Mouse (Mus musculus) ES-Bruce4 (cell line): Measurements from ENCODE around the gene Zscan20.

Source experiments
- CTCF ChIP-seq: IDR thresholded peaks from one replicate; pipeline ENCODE4 v1.8.1; 2011; ENCODE audit warnings: low read depth, low read length
- EP300 ChIP-seq: IDR thresholded peaks from 2 replicates; pipeline ENCODE4 v1.6.1; 2011; ENCODE audit warnings: low read depth, low read length; ENCODE audit not compliant: insufficient read depth
- POLR2A ChIP-seq: IDR thresholded peaks from one replicate; pipeline ENCODE4 v1.8.1; 2011; ENCODE audit warnings: low read length; ENCODE audit not compliant: insufficient read depth

- TF ChIP-seq POLR2A (no peak), CTCF (no peak), EP300 (no peak)
These were observed 44.8 kb upstream of the Zscan20 start, which contains the start of gene Phc2 for GRCm38 (mm10) chr4:128654505-128655381.
